Mouse (Mus musculus) A20 (cell line): ENCODE measurements at regions not wholly inside any gene's neighbourhood (a gene's known extent, or its start where the extent isn't known, plus 50 kb on each side); places are given as distances from the start of the nearest gene placed in this dataset.

Experiments
- DNase-seq: peaks from one replicate; pipeline ENCODE4 v3.0.0-alpha.2; 2011; ENCODE audit warnings: low read depth, low spot score

GRCm38 (mm10) chr5:35165459-35165858 lies 59.9 kb upstream of the Lrpap1 start:
- no peak for DNase-seq

- DNase-seq, result no peak
These were observed 57.0 kb upstream of the Lrpap1 start for GRCm38 (mm10) chr5:35162607-35163006.

GRCm38 (mm10) chr5:35162120-35162519 lies 56.6 kb upstream of the Lrpap1 start:
- no peak for DNase-seq

GRCm38 (mm10) chr5:35160929-35161815 lies 55.6 kb upstream of the Lrpap1 start:
- no peak for DNase-seq

GRCm38 (mm10) chr5:35159854-35160253 lies 54.3 kb upstream of the Lrpap1 start:
- DNase-seq, result no peak

GRCm38 (mm10) chr5:35159178-35159661 lies 53.7 kb upstream of the Lrpap1 start:
- DNase-seq, result no peak

- DNase-seq, result no peak
These were observed 52.9 kb upstream of the Lrpap1 start for GRCm38 (mm10) chr5:35158346-35159047.

GRCm38 (mm10) chr5:35156371-35156770 lies 50.8 kb upstream of the Lrpap1 start:
- DNase-seq, result no peak

- DNase-seq, result no peak
These were observed 50.2 kb upstream of the Lrpap1 start for GRCm38 (mm10) chr5:35155717-35156116.
